Mouse (Mus musculus) layer of hippocampus, adult 2 months (tissue): ENCODE results near the gene Cnih1. TPM values are rescaled to one million over a fixed set of nuclear protein-coding genes. Genes with fewer than 3 reads are reported as not detected.

Source experiments
- DNase-seq, 2 experiments: peaks; one replicate each; pipeline ENCODE4 v3.0.0; 2022; ENCODE audit warnings: low spot score in 2 of 2
- H3K27ac ChIP-seq: fragments of 200-600 bp; 2 replicates; pipeline ENCODE4 v1.8.1; 2022
- H3K4me3 ChIP-seq: fragments of 200-600 bp; 2 replicates; pipeline ENCODE4 v1.8.1; 2022; ENCODE audit warnings: mild to moderate bottlenecking
- CTCF ChIP-seq: fragments of 200-600 bp; conservative IDR thresholded peaks from 2 replicates; pipeline ENCODE4 v1.8.1; 2022; ENCODE audit warnings: antibody characterized with exemption, mild to moderate bottlenecking, moderate library complexity
- total RNA-seq, 2 experiments: library from RNA; stranded (reverse); gene quantifications; 2 replicates each; pipeline ENCODE4 v1.2.3; 2021

Cnih1 gene
- total RNA-seq, 2 experiments from 2014 or later, result 70.1 to 79.6 TPM

DNA sequence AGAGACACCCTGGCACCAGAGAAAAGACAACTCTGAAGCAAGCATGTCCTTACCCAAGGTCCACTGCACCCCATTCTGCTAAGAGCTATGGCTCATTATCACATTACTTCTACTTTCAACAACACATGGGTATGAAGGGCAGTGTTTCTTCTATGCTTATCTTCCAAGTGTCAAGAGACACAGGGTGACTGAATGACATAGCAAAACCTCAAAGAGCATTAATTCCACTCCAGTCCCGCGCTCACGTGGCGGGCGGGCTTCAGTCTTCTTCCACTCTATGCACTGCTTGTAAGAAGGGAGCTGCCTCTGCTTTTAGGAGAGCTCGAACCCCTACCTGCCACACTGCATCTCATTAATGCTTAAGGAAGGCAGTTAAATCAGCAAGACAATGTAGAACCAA lies 27.4 kb upstream of the Cnih1 start:
- no peak for TF ChIP-seq CTCF
- DNase-seq, result no peak
- H3K4me3 ChIP-seq, result no peak overlapping the region
- no peak overlapping the region for H3K27ac ChIP-seq

GRCm38 (mm10) chr14:46807927-46808326 lies 19.7 kb upstream of the Cnih1 start:
- no peak for DNase-seq
- H3K4me3 ChIP-seq, result no peak overlapping the region
- H3K27ac ChIP-seq, result no peak overlapping the region
- TF ChIP-seq CTCF, result no peak

DNA sequence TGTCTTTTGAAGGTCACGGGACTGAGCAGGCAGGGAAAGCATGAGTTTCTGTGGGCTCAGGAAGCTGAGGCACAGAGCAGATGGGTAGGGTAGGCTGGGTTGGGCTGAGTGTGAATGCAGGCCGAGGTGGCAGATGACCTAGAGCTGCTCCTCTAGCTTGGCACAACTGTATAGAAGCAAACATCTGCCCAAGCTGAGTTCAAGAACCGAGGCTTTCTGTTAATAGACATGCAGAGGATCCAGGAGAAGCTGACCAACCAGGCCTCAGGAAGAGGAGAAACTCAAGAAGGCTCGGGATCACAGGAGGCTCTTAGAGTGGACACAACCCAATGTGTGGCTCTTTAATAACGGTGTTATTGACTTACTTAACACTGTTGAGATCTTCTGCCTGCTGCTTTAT lies 18.0 kb upstream of the Cnih1 start:
- TF ChIP-seq CTCF, result no peak
- no peak for DNase-seq
- H3K27ac ChIP-seq, result no peak overlapping the region
- H3K4me3 ChIP-seq, result no peak overlapping the region

DNA sequence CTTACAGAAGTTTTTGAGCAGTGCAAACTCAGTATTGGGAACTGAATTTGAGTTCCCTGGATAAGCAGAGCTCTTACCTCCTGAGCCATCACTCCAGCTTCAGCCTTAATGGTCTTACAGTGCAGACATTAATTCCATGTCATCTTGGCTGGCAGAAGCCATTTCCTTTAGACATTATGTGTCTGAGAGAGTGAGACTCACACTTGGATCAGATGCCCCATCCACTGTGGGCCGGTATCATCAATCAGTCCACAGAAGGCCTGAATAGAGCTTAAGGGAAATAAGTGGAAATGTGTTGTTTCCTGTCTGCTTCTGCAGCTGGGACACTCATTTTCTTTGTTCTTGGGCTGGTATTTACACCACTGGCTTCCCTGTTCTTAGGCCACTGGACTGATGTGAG lies 15.6 kb upstream of the Cnih1 start:
- no peak overlapping the region for H3K4me3 ChIP-seq
- DNase-seq, result no peak
- H3K27ac ChIP-seq, result no peak overlapping the region
- no peak for TF ChIP-seq CTCF

- TF ChIP-seq CTCF, result no peak
- H3K27ac ChIP-seq, result no peak overlapping the region
- DNase-seq, result no peak
- no peak overlapping the region for H3K4me3 ChIP-seq
These were observed 15.0 kb upstream of the Cnih1 start for GRCm38 (mm10) chr14:46803259-46803658.

GRCm38 (mm10) chr14:46800684-46801345 lies 12.6 kb upstream of the Cnih1 start:
- Histone ChIP-seq H3K4me3 (no peak overlapping the region), H3K27ac (no peak overlapping the region)
- TF ChIP-seq CTCF, result no peak
- no peak for DNase-seq

DNA sequence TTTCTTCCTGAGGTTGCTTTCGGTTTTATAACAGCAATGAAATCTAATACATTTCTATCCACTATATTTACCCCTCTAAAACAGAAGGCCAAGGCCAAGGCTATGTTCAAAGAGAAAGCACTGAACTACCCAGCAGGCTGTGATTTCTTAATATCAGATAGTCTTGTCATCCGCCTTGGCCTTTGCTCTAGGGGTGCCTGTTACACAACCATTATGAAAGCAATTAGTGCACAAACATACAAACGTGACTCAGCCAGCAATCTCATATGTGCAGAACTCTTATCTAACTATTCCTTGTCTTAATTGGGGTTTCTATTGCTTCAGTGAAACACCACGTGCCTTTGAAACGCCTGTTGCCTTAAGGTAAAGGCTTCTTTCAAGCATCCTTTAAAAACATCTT lies 5.9 kb upstream of the Cnih1 start:
- Histone ChIP-seq H3K4me3 (no peak overlapping the region), H3K27ac (no peak overlapping the region)
- TF ChIP-seq CTCF, result no peak
- no peak for DNase-seq

- TF ChIP-seq CTCF, result no peak
- DNase-seq, result no peak
- H3K27ac ChIP-seq, result no peak overlapping the region
- no peak overlapping the region for H3K4me3 ChIP-seq
These were observed 2.5 kb upstream of the Cnih1 start for GRCm38 (mm10) chr14:46790723-46791122.

DNA sequence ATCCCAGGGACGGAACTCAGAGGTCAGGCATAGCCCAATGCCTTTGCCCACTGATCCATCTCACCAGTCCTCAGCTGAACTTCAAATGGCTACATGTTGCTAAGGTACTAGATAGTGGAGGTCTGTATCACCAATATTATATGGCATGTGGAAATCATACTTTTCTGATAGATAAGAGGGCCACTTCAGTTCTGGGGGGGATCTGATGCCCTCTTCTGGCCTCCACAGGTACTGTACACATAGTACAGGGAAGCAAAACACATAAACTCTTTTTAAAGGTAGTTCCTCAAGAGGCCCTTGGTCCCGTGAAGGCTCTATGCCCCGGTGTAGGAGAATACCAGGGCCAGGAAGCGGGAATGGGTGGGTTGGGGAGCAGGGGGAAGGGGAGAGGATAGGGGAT lies 2.1 kb upstream of the Cnih1 start:
- no peak overlapping the region for H3K4me3 ChIP-seq
- DNase-seq, result no peak
- TF ChIP-seq CTCF, result peak; percentile 62
- no peak overlapping the region for H3K27ac ChIP-seq

DNA sequence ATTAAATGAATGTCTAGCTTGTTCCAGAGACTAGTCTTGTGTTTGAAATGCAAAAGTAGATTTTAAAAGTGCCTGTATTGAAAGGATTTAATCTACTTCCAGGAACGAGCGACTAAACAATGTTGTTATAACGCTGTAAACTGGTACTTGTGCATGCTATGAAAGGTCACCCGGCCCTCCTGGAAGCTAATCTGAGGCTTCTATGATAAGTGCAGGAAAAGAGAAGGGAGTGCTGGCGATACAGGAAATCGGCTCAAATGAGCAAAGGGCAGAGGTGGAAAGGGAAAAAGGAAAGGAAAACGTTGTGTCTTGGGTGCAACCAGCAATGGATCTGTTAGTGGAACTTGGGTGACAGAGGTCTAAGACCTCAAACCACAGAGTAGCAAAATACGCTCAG lies 292 bp upstream of the Cnih1 start:
- no peak for TF ChIP-seq CTCF
- no peak for DNase-seq
- H3K27ac ChIP-seq, result peak overlapping the region; percentile 96

DNA sequence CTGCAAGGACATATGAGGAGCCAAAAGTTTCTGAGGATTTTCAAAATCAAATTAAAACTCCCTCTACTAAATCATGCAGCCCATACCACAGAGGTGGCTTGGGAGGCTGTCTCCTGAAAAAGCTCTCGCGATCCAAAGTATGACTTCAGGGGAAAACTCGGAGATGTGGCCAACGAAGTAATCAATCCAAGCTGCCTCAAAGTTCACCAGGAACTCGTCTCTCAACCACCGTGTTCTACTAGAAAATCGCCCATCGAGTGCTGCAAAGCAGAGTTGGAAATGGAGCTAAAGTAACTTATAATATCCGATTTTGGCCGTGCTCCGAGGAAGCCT lies 791 bp downstream of the Cnih1 start:
- Histone ChIP-seq H3K27ac (peak overlapping the region; percentile 96), H3K4me3 (peak overlapping the region; percentile 88)
- no peak for TF ChIP-seq CTCF
- no peak for DNase-seq

More for the DNA sequence above, 292 bp upstream of the Cnih1 start:
- peak overlapping the region; percentile 88 for H3K4me3 ChIP-seq

DNA sequence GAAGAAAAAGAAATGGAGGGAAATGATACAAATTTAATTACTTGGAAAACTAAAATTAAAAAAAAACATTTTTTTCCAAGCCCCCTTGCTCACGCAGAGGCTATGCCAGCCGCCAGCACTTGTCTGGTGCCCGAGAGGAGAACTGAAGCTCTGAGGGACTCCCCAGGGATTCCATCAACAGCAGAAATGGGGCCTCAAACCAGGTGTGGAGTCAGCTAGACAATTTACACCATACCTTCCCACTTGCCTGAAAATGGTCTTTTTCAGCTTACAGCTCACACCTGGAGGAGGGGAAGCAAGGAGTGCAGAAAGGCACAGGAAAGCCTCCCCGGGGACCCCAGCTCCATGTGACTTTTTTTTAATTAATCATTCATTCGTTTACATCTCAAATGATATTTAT lies 3.0 kb downstream of the Cnih1 start:
- TF ChIP-seq CTCF, result no peak
- Histone ChIP-seq H3K27ac (no peak overlapping the region), H3K4me3 (no peak overlapping the region)
- DNase-seq, result no peak

GRCm38 (mm10) chr14:46783327-46783926 lies 4.8 kb downstream of the Cnih1 start:
- no peak overlapping the region for H3K27ac ChIP-seq
- DNase-seq, result no peak
- TF ChIP-seq CTCF, result no peak
- H3K4me3 ChIP-seq, result no peak overlapping the region

DNA sequence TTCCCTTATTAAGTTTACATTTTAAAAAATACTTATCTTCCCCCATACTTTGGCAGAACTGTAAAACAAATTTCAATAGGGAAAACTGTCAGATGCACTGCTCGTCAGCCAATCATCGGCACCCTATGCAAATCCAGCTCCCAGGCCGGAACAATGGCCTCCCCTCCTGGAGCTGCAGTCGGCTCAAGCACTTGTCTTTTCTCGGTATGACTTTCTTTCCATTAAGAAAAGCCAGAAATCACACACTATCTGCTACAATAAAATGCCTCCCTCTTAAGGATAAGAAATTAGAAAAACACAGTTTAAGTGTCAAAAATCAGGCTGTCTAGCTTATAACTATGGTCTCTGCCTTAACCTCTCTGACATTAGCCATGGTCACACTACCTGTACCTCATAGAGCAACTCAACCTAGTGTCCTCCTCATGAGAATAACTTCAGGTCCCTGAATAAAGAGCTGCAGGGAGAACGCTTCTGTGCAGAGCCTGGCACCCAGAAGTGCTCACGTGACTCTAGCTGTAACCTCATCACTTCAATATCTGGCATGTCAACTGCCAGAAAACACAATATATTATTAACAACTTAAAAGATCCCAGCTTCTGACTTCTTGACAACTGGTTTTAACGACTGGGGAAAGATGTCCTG lies 5.9 kb downstream of the Cnih1 start:
- no peak for DNase-seq
- Histone ChIP-seq H3K4me3 (no peak overlapping the region), H3K27ac (no peak overlapping the region)
- no peak for TF ChIP-seq CTCF
